In genomic region chr16:90167646-90168045, GRCm38 (mm10) we compare ENCODE assay signal across 8 mouse cellular contexts. TPM values are rescaled to one million over a fixed set of nuclear protein-coding genes. Genes with fewer than 3 reads are reported as not detected.
DNase-seq lines count a peak whose midpoint lies in the region; ATAC-seq and TF ChIP-seq lines count a peak whose summit lies in the region.

No protein-coding gene starts in this region.

- no peaks in the 10 kb centered on the region for H3K4me1 ChIP-seq in neural tube, embryonic 15.5 days
- H3K4me1 ChIP-seq in thymus, adult 2 months (replicated peaks; ENCODE audit: control insufficient read depth, insufficient read depth, low read length) = no peaks in the 10 kb centered on the region

- H3K27ac ChIP-seq in neural tube, embryonic 15.5 days (replicated peaks) = no peak overlapping the region
- H3K27ac ChIP-seq in thymus, adult 2 months (ENCODE audit: control insufficient read depth, insufficient read depth, low read length) = no peak overlapping the region

- TF ChIP-seq POLR2A in thymus, adult 2 months (IDR thresholded peaks at IDR 0.05; ENCODE audit: control insufficient read depth, extremely low read depth, insufficient read depth, low read length, poor library complexity) = no peak

- intact Hi-C loops in left cerebral cortex, postnatal 25 days (cut with DNase I) = loop anchor here (2.0 to 5.0 kb wide), 3 partner anchors 225 to 395 kb away; no protein-coding TSS in a partner anchor

- 24% methylated on average over 10 of the region's 10 CpGs for WGBS in neural tube, embryonic 15.5 days
- 32% methylated on average over 10 of the region's 10 CpGs for WGBS in thymus, adult 2 months

- no peaks in the 10 kb centered on the region for H3K36me3 ChIP-seq in neural tube, embryonic 15.5 days
- H3K36me3 ChIP-seq in thymus, adult 2 months (ENCODE audit: control insufficient read depth, insufficient read depth, low read length) = no peaks in the 10 kb centered on the region

- no peaks in the 10 kb centered on the region for H3K9me3 ChIP-seq in neural tube, embryonic 15.5 days (replicated peaks)

- no peak for ATAC-seq in neural tube, embryonic 15.5 days (ENCODE audit: low FRiP score)
- peak; percentile 79 for ATAC-seq in neutrophil, adult 5-6 weeks (ENCODE audit: extremely low read depth, insufficient number of reproducible peaks, low FRiP score, poor library complexity, severe bottlenecking)

- TF ChIP-seq CTCF in thymus, adult 2 months (IDR thresholded peaks at IDR 0.05; ENCODE audit: borderline replicate concordance, control insufficient read depth, extremely low read depth, insufficient read depth, low read length, poor library complexity) = no peak

- H3K4me3 ChIP-seq in neural tube, embryonic 15.5 days (replicated peaks) = no peak overlapping the region
- H3K4me3 ChIP-seq in thymus, adult 2 months (ENCODE audit: control insufficient read depth, insufficient read depth, low read length) = no peak overlapping the region

- H3K9ac ChIP-seq in neural tube, embryonic 15.5 days (replicated peaks) = no peak overlapping the region

- no peak overlapping the region for H3K4me2 ChIP-seq in neural tube, embryonic 15.5 days

- no peaks in the 10 kb centered on the region for H3K27me3 ChIP-seq in neural tube, embryonic 15.5 days (replicated peaks)
- H3K27me3 ChIP-seq in thymus, adult 2 months (ENCODE audit: control insufficient read depth, insufficient read depth, low read length) = no peaks in the 10 kb centered on the region

- peak; percentile 80 for DNase-seq in neural tube, embryonic 10.5 days (ENCODE audit: extremely low spot score, low spot score)
- peak; percentile 53 for DNase-seq in c-Kit-negative CD71-positive TER-119-positive erythroid progenitor cells, embryonic 14.5 days (ENCODE audit: low read depth, low spot score)
- DNase-seq in fibroblast of lung, adult 2 months (ENCODE audit: low read depth) = peak; percentile 42
- DNase-seq in heart, postnatal 4 days = peak; percentile 88
- DNase-seq in left cerebral cortex, postnatal 25 days (ENCODE audit: low spot score in 2 of 2) = peak; percentile 73 to 76
- DNase-seq in thymus, adult 2 months = peak; percentile 81

RNA-seq across cellular contexts. Expression of gene Tiam1, which starts 24.1 kb away (rescaled TPM):
- polyA plus RNA-seq in neural tube, embryonic 15.5 days (2015; fragmentation: Nextera tagmentation; extraction: Ambion mirVana) = 15.0 and 23.6 TPM in 2 replicates
- total RNA-seq in heart, postnatal 4 days (2021) = 10 to 100 TPM; 14.7 to 18.2 TPM
- total RNA-seq in left cerebral cortex, postnatal 25 days (2021) = 100 to 1,000 TPM; 108 to 118 TPM
- total RNA-seq in neutrophil, adult 5-6 weeks (2017) = 6.9 and 8.8 TPM in 2 replicates
- 14.1 and 17.8 TPM in 2 replicates for polyA plus RNA-seq in thymus, adult 2 months (2012; rRNA removed)

RNA-seq across cellular contexts. Expression of gene Sod1, which starts 52.9 kb away (rescaled TPM):
- 998 TPM in 2 replicates for polyA plus RNA-seq in neural tube, embryonic 15.5 days (2015; fragmentation: Nextera tagmentation; extraction: Ambion mirVana)
- total RNA-seq in heart, postnatal 4 days (2021) = 100 to 1,000 TPM; 499 to 512 TPM
- 100 to 1,000 TPM; 389 to 390 TPM for total RNA-seq in left cerebral cortex, postnatal 25 days (2021)
- 234 and 238 TPM in 2 replicates for total RNA-seq in neutrophil, adult 5-6 weeks (2017)
- 277 and 305 TPM in 2 replicates for polyA plus RNA-seq in thymus, adult 2 months (2012; rRNA removed)

Comparison
In these comparisons a context has a peak if more than half of its experiments do, and no peak if none do; other contexts are left out.
1. RNA of gene Tiam1, which starts 24.1 kb away (total RNA-seq): 108 to 118 TPM in left cerebral cortex, postnatal 25 days; 14.7 to 18.2 TPM in heart, postnatal 4 days and 6.9 to 8.8 TPM in neutrophil, adult 5-6 weeks; every median in the first group is over 4 times any median in the second.
2. Peak in every context shown above with its lines, with median percentiles within 50 percentile points of each other: DNase-seq.